Mouse (Mus musculus) bone marrow, adult 2 months (tissue): ENCODE results near the gene Rfng.

Experiments used
- CTCF ChIP-seq: fragments of 200-500 bp; IDR thresholded peaks from 2 replicates; pipeline ENCODE4 v1.5.1; 2011; ENCODE audit warnings: low read length, control low read depth; ENCODE audit not compliant: control insufficient read depth, insufficient read depth
- POLR2A ChIP-seq: fragments of 200-500 bp; IDR thresholded peaks from 2 replicates; pipeline ENCODE4 v1.6.1; 2011; ENCODE audit warnings: low read depth, mild to moderate bottlenecking, control low read depth, low read length, borderline replicate concordance; ENCODE audit not compliant: control insufficient read depth

- no peak for TF ChIP-seq POLR2A
- no peak for TF ChIP-seq CTCF
Measured at GRCm38 (mm10) chr11:120804274-120804673, 20.3 kb upstream of the Rfng start.
